Mouse (Mus musculus) kidney, embryonic 15.5 days (tissue): ENCODE results near the gene Cog3. TPM values are rescaled to one million over a fixed set of nuclear protein-coding genes. Genes with fewer than 3 reads are reported as not detected.

Source experiments
- ATAC-seq: fragments of 200-750 bp; cut with Nextera tagmentation; replicated peaks from 2 replicates; pipeline ENCODE4 v1.8.0; 2017; ENCODE audit warnings: moderate TSS enrichment; ENCODE audit not compliant: low FRiP score
- H3K27ac ChIP-seq: fragments of 300-500 bp; sonication (generic); 2 replicates; pipeline ENCODE4 v1.5.1; 2015; ENCODE audit warnings: mild to moderate bottlenecking, inconsistent platforms
- H3K27me3 ChIP-seq: fragments of 300-500 bp; sonication (generic); 2 replicates; pipeline ENCODE4 v1.6.1; 2015; ENCODE audit warnings: inconsistent platforms
- H3K36me3 ChIP-seq: fragments of 300-500 bp; sonication (generic); 2 replicates; pipeline ENCODE4 v1.6.1; 2015; ENCODE audit warnings: inconsistent platforms
- H3K4me1 ChIP-seq: fragments of 300-500 bp; sonication (generic); 2 replicates; pipeline ENCODE4 v1.6.1; 2015; ENCODE audit warnings: inconsistent platforms
- H3K4me2 ChIP-seq: fragments of 300-500 bp; sonication (generic); 2 replicates; pipeline ENCODE4 v1.6.1; 2015; ENCODE audit warnings: moderate library complexity, mild to moderate bottlenecking, inconsistent platforms
- H3K4me3 ChIP-seq: fragments of 300-500 bp; sonication (generic); replicated peaks from 2 replicates; pipeline ENCODE4 v1.5.1; 2015; ENCODE audit warnings: mild to moderate bottlenecking, inconsistent platforms
- H3K9ac ChIP-seq: fragments of 300-500 bp; sonication (generic); 2 replicates; pipeline ENCODE4 v1.6.1; 2015; ENCODE audit warnings: mild to moderate bottlenecking, inconsistent platforms
- H3K9me3 ChIP-seq: fragments of 300-500 bp; sonication (generic); replicated peaks from 2 replicates; pipeline ENCODE4 v1.6.1; 2016; ENCODE audit warnings: inconsistent platforms
- WGBS: fragments of 180-500 bp; shearing (Covaris S2); methylation state at CpG from one replicate; pipeline ENCODE4 v1.1.7; 2015; ENCODE audit warnings: mixed read lengths; 5-methylcytosine and 5-hydroxymethylcytosine counted together
- polyA plus RNA-seq: library from polyadenylated mRNA; unstranded; fragments of >200 nt; fragmentation: Nextera tagmentation; extraction: Ambion mirVana; gene quantifications from 2 replicates; pipeline ENCODE4 v1.2.1, GENCODE M21; 2015

Gene Cog3
- polyA plus RNA-seq, 1 experiment from 2014 or later = 21.6 TPM

DNA sequence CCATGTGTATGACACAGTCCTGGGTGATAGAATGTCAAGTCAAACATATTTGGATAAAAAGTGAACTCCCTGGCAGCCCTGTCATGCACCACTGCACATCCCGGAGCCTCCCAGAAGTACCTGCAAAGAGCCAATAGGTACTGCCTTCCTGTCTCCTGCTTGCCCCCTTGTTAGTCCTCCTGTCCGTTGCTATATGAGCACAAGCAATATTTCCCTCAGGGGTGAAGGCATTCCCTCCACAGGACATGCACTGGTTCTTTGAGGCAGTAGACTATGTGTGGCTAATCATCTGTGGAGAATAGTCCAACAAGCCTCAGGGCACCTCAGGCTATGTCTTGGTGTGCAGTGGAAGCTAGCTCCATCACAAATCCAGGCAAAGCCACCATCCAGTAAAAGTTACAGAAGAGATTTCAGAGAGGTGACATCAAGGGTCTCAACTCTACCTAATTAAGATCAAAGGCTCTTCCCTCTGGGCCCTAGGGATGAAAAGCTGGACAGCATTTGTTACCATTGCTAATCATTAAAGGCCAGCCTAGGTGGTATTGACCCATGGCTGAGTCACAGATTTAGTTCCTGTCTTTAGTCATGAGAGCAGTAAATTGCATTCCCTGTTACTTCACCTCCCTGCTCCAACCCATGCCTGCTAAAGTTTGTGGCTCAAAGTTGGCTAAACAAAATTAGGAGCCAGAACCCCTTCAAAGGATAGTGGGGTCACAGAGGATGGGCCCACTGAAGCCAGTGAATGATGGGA, 88.7 kb downstream of the Cog3 start:
- Histone ChIP-seq H3K4me2 (no peak overlapping the region), H3K9ac (no peak overlapping the region), H3K27me3 (no peaks in the 10 kb centered on the region), H3K4me1 (peaks cover 17% of the 10 kb centered on the region), H3K9me3 (no peaks in the 10 kb centered on the region), H3K36me3 (no peaks in the 10 kb centered on the region), H3K4me3 (no peak overlapping the region), H3K27ac (peak overlapping the region; percentile 48)
- 54% methylated on average over 2 of the region's 2 CpGs for WGBS
- ATAC-seq = peak; percentile 68

DNA sequence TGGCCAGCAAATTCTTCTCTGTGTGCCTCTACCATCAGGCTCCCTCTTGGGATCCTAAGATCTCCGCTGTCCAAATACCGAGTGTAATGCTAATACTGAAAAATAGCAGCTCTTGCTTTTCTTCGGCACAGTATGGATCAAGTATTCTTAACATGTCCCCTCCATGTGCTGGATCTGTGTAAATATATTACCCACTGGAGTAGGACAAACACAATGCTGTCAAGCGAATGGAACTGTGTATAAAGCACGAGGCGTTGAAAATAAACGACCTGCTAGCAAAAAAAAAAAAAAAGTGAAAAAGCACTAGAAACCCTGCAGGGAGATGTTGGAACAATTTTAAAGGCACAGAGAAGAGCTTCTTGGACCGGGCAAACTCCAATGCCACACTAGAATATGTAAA, 92.8 kb downstream of the Cog3 start:
- Histone ChIP-seq H3K36me3 (no peaks in the 10 kb centered on the region), H3K27ac (no peak overlapping the region), H3K4me1 (peaks cover 25% of the 10 kb centered on the region), H3K4me2 (no peak overlapping the region), H3K9me3 (no peaks in the 10 kb centered on the region), H3K27me3 (no peaks in the 10 kb centered on the region), H3K9ac (no peak overlapping the region), H3K4me3 (no peak overlapping the region)
- WGBS = 54% methylated on average over 8 of the region's 8 CpGs
- no peak for ATAC-seq

DNA sequence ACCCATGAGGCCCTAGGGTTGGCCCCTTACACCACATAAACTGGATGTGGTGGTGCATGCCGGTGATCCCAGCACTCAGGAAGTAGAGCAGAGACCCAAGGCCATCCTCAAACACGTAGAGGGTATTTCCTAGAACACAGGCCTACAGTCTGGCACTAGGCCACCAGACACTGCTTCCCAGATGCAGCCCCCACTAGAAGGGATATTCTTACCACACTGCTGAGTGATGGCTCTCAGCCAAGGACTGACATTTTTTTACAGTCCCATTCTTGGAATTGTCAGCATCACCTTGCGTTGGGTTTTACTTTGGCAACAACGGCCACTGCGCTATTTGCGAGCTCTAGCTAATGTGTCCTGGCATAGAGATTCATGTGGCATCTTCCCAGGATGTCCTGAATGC, 93.4 kb downstream of the Cog3 start:
- H3K4me2 ChIP-seq = no peak overlapping the region
- H3K9ac ChIP-seq = no peak overlapping the region
- ATAC-seq = no peak
- no peaks in the 10 kb centered on the region for H3K27me3 ChIP-seq
- H3K9me3 ChIP-seq = no peaks in the 10 kb centered on the region
- H3K36me3 ChIP-seq = no peaks in the 10 kb centered on the region
- 88% methylated on average over 6 of the region's 6 CpGs for WGBS
- no peak overlapping the region for H3K4me3 ChIP-seq
- peaks cover 21% of the 10 kb centered on the region for H3K4me1 ChIP-seq
- no peak overlapping the region for H3K27ac ChIP-seq

Other genes with a start within 250 kb of the Cog3 start
- not detected in 2 replicates for gene Spert, start 161.4 kb downstream of the Cog3 start, polyA plus RNA-seq
- gene Erich6b, start 112.3 kb downstream of the Cog3 start, polyA plus RNA-seq = 0.51 and 0.79 TPM in 2 replicates
- 9.7 and 10.4 TPM in 2 replicates for gene Slc25a30, start 32.5 kb upstream of the Cog3 start, polyA plus RNA-seq
- 1,011 and 1,156 TPM in 2 replicates for gene Tpt1, start 90.6 kb upstream of the Cog3 start, polyA plus RNA-seq
- gene Kctd4, start 200.5 kb upstream of the Cog3 start, polyA plus RNA-seq = 0.30 and 0.48 TPM in 2 replicates